Comparison of ENCODE assay signal across 16 mouse cellular contexts in the genomic region with DNA sequence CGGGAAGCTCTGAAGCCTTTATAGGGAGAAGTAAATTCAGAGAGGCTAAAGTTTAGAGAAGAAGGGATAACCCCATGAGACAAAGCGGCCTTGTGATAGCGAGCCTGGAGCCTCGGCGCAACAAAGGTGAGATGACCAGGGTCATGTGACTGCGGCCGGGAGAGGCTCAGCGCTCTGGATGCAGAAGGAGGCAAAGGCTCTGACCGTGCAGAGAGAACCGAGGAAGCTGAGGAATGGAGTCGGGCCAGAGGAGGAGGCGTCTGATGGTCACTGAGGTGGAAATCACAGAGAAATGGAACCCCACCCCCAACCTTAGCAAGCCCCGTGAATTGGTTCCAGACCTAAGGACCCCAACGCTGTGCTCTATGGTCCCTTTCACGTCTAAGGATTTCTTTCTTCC.
"Had no signal": no experiment of that assay in that cellular context is flagged by ENCODE, and none has a peak within 500 bp of the region (broad histone marks: within the 10 kb centered on the region; RNA-seq: fewer than 3 reads in every experiment).

No protein-coding gene starts in this region.

- H3K27me3 ChIP-seq: kidney, embryonic 15.5 days; stomach, embryonic 15.5 days had no signal

- H3K36me3 ChIP-seq: kidney, embryonic 15.5 days; liver, embryonic 13.5 days; midbrain, embryonic 13.5 days; stomach, embryonic 15.5 days had no signal

- H3K4me1 ChIP-seq: kidney, embryonic 15.5 days; liver, embryonic 13.5 days; midbrain, embryonic 13.5 days; stomach, embryonic 15.5 days had no signal

- DNase-seq: kidney, adult 11 months; kidney, adult 8-10 months; kidney, postnatal 10 days; kidney, postnatal 36 days; liver, embryonic 13.5 days; lung, adult 2 months; lung, postnatal 14 days; lung, postnatal 4 days; right cerebral cortex, adult 18-20 months; right cerebral cortex, postnatal 14 days; spleen, adult 18-20 months; thymus, postnatal 25 days had no signal

- H3K9me3 ChIP-seq: kidney, embryonic 15.5 days; liver, embryonic 13.5 days; midbrain, embryonic 13.5 days; stomach, embryonic 15.5 days had no signal

- H3K27ac ChIP-seq: kidney, embryonic 15.5 days; liver, embryonic 13.5 days; midbrain, embryonic 13.5 days; stomach, embryonic 15.5 days had no signal

- H3K4me3 ChIP-seq: kidney, embryonic 15.5 days; liver, embryonic 13.5 days; midbrain, embryonic 13.5 days; myocyte; stomach, embryonic 15.5 days had no signal
